Mouse (Mus musculus) liver, embryonic 14 days (tissue): ENCODE data around the gene Uckl1. TPM values are rescaled to one million over a fixed set of nuclear protein-coding genes. Genes with fewer than 3 reads are reported as not detected.

ENCODE experiments used
- polyA plus RNA-seq: library from polyadenylated mRNA; depleted of rRNA; stranded (reverse); fragments of >200 nt; gene quantifications from 2 replicates; pipeline ENCODE4 v1.2.3, GENCODE M21; 2012; rRNA removed

The Uckl1 gene
- 30.4 and 33.8 TPM in 2 replicates for polyA plus RNA-seq

GRCm38 (mm10) chr2:181584411-181584942, at the start of gene Uckl1:
Gene Uckl1, minus strand, starts transcription at chr2:181584892.

GRCm38 (mm10) chr2:181598454-181599351, 14.0 kb upstream of the Uckl1 start, which contains the start of gene Samd10:
Gene Samd10, minus strand, starts transcription at chr2:181599212.

GRCm38 (mm10) chr2:181592231-181593041, 7.7 kb upstream of the Uckl1 start, which contains the start of gene Zfp512b:
Gene Zfp512b, minus strand, starts transcription at chr2:181592803.

GRCm38 (mm10) chr2:181591528-181592085, 6.9 kb upstream of the Uckl1 start, which contains the start of gene Prpf6:
Gene Prpf6, plus strand, starts transcription at chr2:181591868.

GRCm38 (mm10) chr2:181520118-181520935, 64.4 kb downstream of the Uckl1 start, which contains the start of gene Dnajc5:
Gene Dnajc5, plus strand, starts transcription at chr2:181520485.

Other genes with a start within 250 kb of the Uckl1 start
- gene Zgpat, start 220.0 kb downstream of the Uckl1 start, polyA plus RNA-seq = 8.3 and 9.0 TPM in 2 replicates
- gene Arfrp1, start 219.5 kb downstream of the Uckl1 start, polyA plus RNA-seq = 22.0 and 23.4 TPM in 2 replicates
- gene Lime1, start 204.8 kb downstream of the Uckl1 start, polyA plus RNA-seq = 9.8 and 9.9 TPM in 2 replicates
- gene Zbtb46, start 125.5 kb downstream of the Uckl1 start, polyA plus RNA-seq = 5.1 and 5.7 TPM in 2 replicates
- gene Abhd16b, start 91.7 kb downstream of the Uckl1 start, polyA plus RNA-seq = not detected in 2 replicates
- 37.2 and 38.2 TPM in 2 replicates for gene Tpd52l2, start 87.8 kb downstream of the Uckl1 start, polyA plus RNA-seq
- 12.5 and 16.1 TPM in 2 replicates for gene Dnajc5, start 64.4 kb downstream of the Uckl1 start, polyA plus RNA-seq
- gene Prpf6, start 7.0 kb upstream of the Uckl1 start, polyA plus RNA-seq = 16.7 and 17.2 TPM in 2 replicates
- gene Zfp512b, start 7.9 kb upstream of the Uckl1 start, polyA plus RNA-seq = 9.4 and 10.4 TPM in 2 replicates
- gene Samd10, start 14.3 kb upstream of the Uckl1 start, polyA plus RNA-seq = 1.3 and 1.4 TPM in 2 replicates
- not detected in 2 replicates for gene Gm29797, start 72.1 kb upstream of the Uckl1 start, polyA plus RNA-seq
- gene Sox18, start 86.7 kb upstream of the Uckl1 start, polyA plus RNA-seq = 3.7 and 5.7 TPM in 2 replicates
- gene Tcea2, start 95.4 kb upstream of the Uckl1 start, polyA plus RNA-seq = 3.2 and 3.4 TPM in 2 replicates
- 17.2 and 17.9 TPM in 2 replicates for gene Rgs19, start 109.1 kb upstream of the Uckl1 start, polyA plus RNA-seq
- gene Lkaaear1, start 113.5 kb upstream of the Uckl1 start, polyA plus RNA-seq = not detected in 2 replicates
- 0.07 and 0.15 TPM in 2 replicates for gene Oprl1, start 130.1 kb upstream of the Uckl1 start, polyA plus RNA-seq
- gene Myt1, start 178.4 kb upstream of the Uckl1 start, polyA plus RNA-seq = 0.01 and 0.02 TPM in 2 replicates